ENCODE assay signal across 38 mouse cellular contexts in genomic region chr17:26861793-26862192, GRCm38 (mm10). TPM values are rescaled to one million over a fixed set of nuclear protein-coding genes. Genes with fewer than 3 reads are reported as not detected.
DNase-seq lines count a peak whose midpoint lies in the region; ATAC-seq and TF ChIP-seq lines count a peak whose summit lies in the region.
"Had no signal": no experiment of that assay in that cellular context is flagged by ENCODE, and none has a peak within 500 bp of the region (broad histone marks: within the 10 kb centered on the region; RNA-seq: fewer than 3 reads in every experiment).

No protein-coding gene starts in this region.

- H3K4me2 ChIP-seq in heart, embryonic 13.5 days = peak overlapping the region; percentile 46
- no peak overlapping the region for H3K4me2 ChIP-seq in lung, embryonic 15.5 days
- H3K4me2 ChIP-seq in stomach, embryonic 14.5 days (replicated peaks; ENCODE audit: low read depth, low read length) = no peak overlapping the region
- no peak overlapping the region for H3K4me2 ChIP-seq in stomach, postnatal 0 days (replicated peaks; ENCODE audit: low read depth)
- H3K4me2 ChIP-seq: embryonic facial prominence, embryonic 13.5 days; forebrain, embryonic 15.5 days; hindbrain, embryonic 15.5 days; limb, embryonic 15.5 days; liver, embryonic 13.5 days; midbrain, embryonic 12.5 days had no signal

- peak overlapping the region; percentile 69 for H3K9ac ChIP-seq in heart, embryonic 13.5 days
- H3K9ac ChIP-seq in lung, embryonic 15.5 days = no peak overlapping the region
- no peak overlapping the region for H3K9ac ChIP-seq in stomach, embryonic 14.5 days (replicated peaks; ENCODE audit: low read depth, low read length)
- H3K9ac ChIP-seq in stomach, postnatal 0 days (ENCODE audit: low read length) = no peak overlapping the region
- H3K9ac ChIP-seq: embryonic facial prominence, embryonic 13.5 days; forebrain, embryonic 15.5 days; hindbrain, embryonic 15.5 days; limb, embryonic 15.5 days; liver, embryonic 13.5 days; midbrain, embryonic 12.5 days had no signal

- H3K4me1 ChIP-seq in heart, embryonic 13.5 days = peaks cover 70% of the 10 kb centered on the region
- peaks cover 22% of the 10 kb centered on the region for H3K4me1 ChIP-seq in lung, embryonic 15.5 days
- H3K4me1 ChIP-seq in stomach, embryonic 14.5 days (ENCODE audit: control insufficient read depth, insufficient read depth, low read length) = no peaks in the 10 kb centered on the region
- H3K4me1 ChIP-seq in stomach, postnatal 0 days (replicated peaks; ENCODE audit: control insufficient read depth, insufficient read depth) = no peaks in the 10 kb centered on the region
- H3K4me1 ChIP-seq: embryonic facial prominence, embryonic 13.5 days; forebrain, embryonic 10.5 days; forebrain, embryonic 15.5 days; hindbrain, embryonic 10.5 days; hindbrain, embryonic 15.5 days; limb, embryonic 10.5 days; limb, embryonic 15.5 days; liver, embryonic 13.5 days; midbrain, embryonic 12.5 days had no signal

- peak overlapping the region; percentile 20; the same call in 1 of the 2 replicates for H3K27ac ChIP-seq in gastrocnemius, adult 2 months
- peak overlapping the region; percentile 92 for H3K27ac ChIP-seq in heart, embryonic 13.5 days (replicated peaks)
- H3K27ac ChIP-seq in lung, embryonic 15.5 days = peak overlapping the region; percentile 64
- H3K27ac ChIP-seq in stomach, embryonic 14.5 days (ENCODE audit: low read length) = peak overlapping the region; percentile 52; the same call in 1 of the 2 replicates
- no peak overlapping the region for H3K27ac ChIP-seq in stomach, postnatal 0 days (replicated peaks)
- H3K27ac ChIP-seq: embryonic facial prominence, embryonic 13.5 days; forebrain, embryonic 10.5 days; forebrain, embryonic 15.5 days; hindbrain, embryonic 10.5 days; hindbrain, embryonic 15.5 days; limb, embryonic 10.5 days; limb, embryonic 15.5 days; liver, embryonic 13.5 days; midbrain, embryonic 12.5 days had no signal

- no peak for DNase-seq in gastrocnemius, adult 2 months
- DNase-seq in gastrocnemius, postnatal 10 days = no peak
- DNase-seq in heart, postnatal 25 days (ENCODE audit: low spot score) = no peak
- no peak for DNase-seq in lung, postnatal 10 days
- no peak for DNase-seq in stomach, postnatal 0 days (ENCODE audit: low spot score)
- DNase-seq: cerebellum, adult 18-20 months; cerebellum, postnatal 10 days; kidney, adult 11 months; layer of hippocampus, adult 9-11 months; liver, embryonic 13.5 days; right cerebral cortex, postnatal 25 days; thymus, adult 18-20 months; thymus, postnatal 36 days had no signal

- 50% methylated on average over 4 of the region's 4 CpGs for WGBS in heart, embryonic 13.5 days
- 28% methylated on average over 4 of the region's 4 CpGs for WGBS in lung, embryonic 15.5 days
- 45% methylated on average over 4 of the region's 4 CpGs for WGBS in stomach, embryonic 14.5 days
- WGBS in stomach, postnatal 0 days = 46% methylated on average over 4 of the region's 4 CpGs

- H3K9me3 ChIP-seq in heart, embryonic 13.5 days = no peaks in the 10 kb centered on the region
- H3K9me3 ChIP-seq in lung, embryonic 15.5 days = no peaks in the 10 kb centered on the region
- H3K9me3 ChIP-seq in stomach, embryonic 14.5 days (ENCODE audit: control insufficient read depth, low read depth, low read length) = no peaks in the 10 kb centered on the region
- H3K9me3 ChIP-seq in stomach, postnatal 0 days (ENCODE audit: control insufficient read depth, low read length) = no peaks in the 10 kb centered on the region
- H3K9me3 ChIP-seq: forebrain, embryonic 15.5 days; hindbrain, embryonic 15.5 days; limb, embryonic 10.5 days; limb, embryonic 15.5 days had no signal

- peaks cover 12% of the 10 kb centered on the region for H3K27me3 ChIP-seq in heart, embryonic 13.5 days (replicated peaks)
- H3K27me3 ChIP-seq in lung, embryonic 15.5 days = peaks cover 34% of the 10 kb centered on the region
- peaks cover 21% of the 10 kb centered on the region for H3K27me3 ChIP-seq in stomach, embryonic 14.5 days (ENCODE audit: control insufficient read depth, insufficient read depth, low read length)
- peaks cover 2% of the 10 kb centered on the region; the same call in 1 of the 2 replicates for H3K27me3 ChIP-seq in stomach, postnatal 0 days (ENCODE audit: control insufficient read depth, insufficient read depth, low read length)
- H3K27me3 ChIP-seq: CH12.LX had no signal

- no peak overlapping the region for H3K4me3 ChIP-seq in gastrocnemius, adult 2 months
- H3K4me3 ChIP-seq in heart, embryonic 13.5 days = no peak overlapping the region
- H3K4me3 ChIP-seq in lung, embryonic 15.5 days = no peak overlapping the region
- H3K4me3 ChIP-seq in stomach, embryonic 14.5 days (ENCODE audit: low read depth, low read length) = no peak overlapping the region
- H3K4me3 ChIP-seq in stomach, postnatal 0 days (ENCODE audit: low read depth, low read length) = no peak overlapping the region
- H3K4me3 ChIP-seq: embryonic facial prominence, embryonic 13.5 days; forebrain, embryonic 10.5 days; forebrain, embryonic 15.5 days; hindbrain, embryonic 10.5 days; hindbrain, embryonic 15.5 days; limb, embryonic 10.5 days; limb, embryonic 15.5 days; liver, embryonic 13.5 days; midbrain, embryonic 12.5 days had no signal

- intact Hi-C loops in gastrocnemius, adult 2 months (cut with DNase I) = no loop called here
- intact Hi-C loops in heart, postnatal 25 days (cut with DNase I) = no loop called here

- no peak for ATAC-seq in heart, embryonic 13.5 days (ENCODE audit: extremely low read depth, insufficient number of reproducible peaks, low FRiP score, low TSS enrichment)
- ATAC-seq in lung, embryonic 15.5 days (ENCODE audit: borderline replicate concordance, extremely low read depth, low FRiP score, low TSS enrichment) = peak; percentile 66
- ATAC-seq in stomach, embryonic 14.5 days (ENCODE audit: insufficient number of reproducible peaks, insufficient read depth, low FRiP score, low read depth) = no peak
- ATAC-seq in stomach, postnatal 0 days (ENCODE audit: low FRiP score, low TSS enrichment) = no peak
- ATAC-seq: activated CD4-positive, CD25-positive, alpha-beta regulatory T cell, adult 4 months; forebrain, embryonic 15.5 days; inflammation-experienced regulatory T-cells, adult 6 months had no signal

- TF ChIP-seq CTCF in gastrocnemius, adult 2 months (IDR thresholded peaks at IDR 0.05) = no peak
- no peak for TF ChIP-seq CTCF in stomach, postnatal 0 days (IDR thresholded peaks at IDR 0.05; ENCODE audit: low read depth)

- TF ChIP-seq EP300 in stomach, postnatal 0 days (optimal IDR thresholded peaks at IDR 0.05) = no peak

- 0 out of 2 replicates have a peak, but pooled peaks cover 4% of the 10 kb centered on the region for H3K36me3 ChIP-seq in heart, embryonic 13.5 days
- no peaks in the 10 kb centered on the region for H3K36me3 ChIP-seq in lung, embryonic 15.5 days
- no peaks in the 10 kb centered on the region for H3K36me3 ChIP-seq in stomach, embryonic 14.5 days (ENCODE audit: control insufficient read depth, insufficient read depth, low read length)
- no peaks in the 10 kb centered on the region for H3K36me3 ChIP-seq in stomach, postnatal 0 days (ENCODE audit: control insufficient read depth, insufficient read depth, low read length)
- H3K36me3 ChIP-seq: embryonic facial prominence, embryonic 13.5 days; forebrain, embryonic 10.5 days; forebrain, embryonic 15.5 days; hindbrain, embryonic 10.5 days; hindbrain, embryonic 15.5 days; limb, embryonic 10.5 days; limb, embryonic 15.5 days; liver, embryonic 13.5 days; midbrain, embryonic 12.5 days had no signal

RNA-seq across cellular contexts. Expression of gene Nkx2-5, which starts 17.0 kb away (rescaled TPM):
- total RNA-seq in gastrocnemius, adult 2 months (2021) = not detected
- total RNA-seq in gastrocnemius, postnatal 10 days (2021) = not detected
- 136 and 142 TPM in 2 replicates for polyA plus RNA-seq in heart, embryonic 13.5 days (2015; fragmentation: Nextera tagmentation; extraction: Ambion mirVana)
- 10 to 100 TPM; 79.5 to 91.8 TPM for total RNA-seq in heart, postnatal 25 days (2021)
- polyA plus RNA-seq in lung, embryonic 15.5 days (2015; fragmentation: Nextera tagmentation; extraction: Ambion mirVana) = 2.4 and 4.6 TPM in 2 replicates
- polyA plus RNA-seq in stomach, embryonic 14.5 days (2014; fragmentation: Nextera tagmentation; extraction: Ambion mirVana) = 6.4 and 8.1 TPM in 2 replicates
- polyA plus RNA-seq in stomach, postnatal 0 days (2015; fragmentation: Nextera tagmentation; extraction: Ambion mirVana) = 0.17 and 0.91 TPM in 2 replicates
- total RNA-seq: adrenal gland, adult 2 months; adrenal gland, postnatal 36 days; CH12.LX; common myeloid progenitor, adult 5-6 weeks; gastrocnemius, adult 18-20 months; gastrocnemius, postnatal 4 days; left cerebral cortex, postnatal 10 days; megakaryocyte, adult 5-6 weeks; neutrophil, adult 5-6 weeks had no signal
- polyA plus RNA-seq: activated CD4-positive, CD25-positive, alpha-beta regulatory T cell, adult 4 months; brain, embryonic 14.5 days; forebrain, embryonic 10.5 days; forebrain, embryonic 15.5 days; frontal cortex, adult 2 months; hindbrain, embryonic 10.5 days; inflammation-experienced regulatory T-cells, adult 6 months; kidney, embryonic 14.5 days; limb, embryonic 15.5 days; liver, embryonic 13.5 days; midbrain, embryonic 12.5 days had no signal

RNA-seq across cellular contexts. Expression of gene Kifc5b, which starts 55.1 kb away (rescaled TPM):
- total RNA-seq in gastrocnemius, adult 2 months (2021) = under 1 TPM; 0.18 to 0.64 TPM
- total RNA-seq in gastrocnemius, postnatal 10 days (2021) = 1 to 10 TPM; 2.5 to 4.1 TPM
- polyA plus RNA-seq in heart, embryonic 13.5 days (2015; fragmentation: Nextera tagmentation; extraction: Ambion mirVana) = 6.3 and 7.0 TPM in 2 replicates
- total RNA-seq in heart, postnatal 25 days (2021) = under 1 TPM; 0.44 to 0.48 TPM
- 8.0 and 9.8 TPM in 2 replicates for polyA plus RNA-seq in lung, embryonic 15.5 days (2015; fragmentation: Nextera tagmentation; extraction: Ambion mirVana)
- 7.1 and 8.2 TPM in 2 replicates for polyA plus RNA-seq in stomach, embryonic 14.5 days (2014; fragmentation: Nextera tagmentation; extraction: Ambion mirVana)
- polyA plus RNA-seq in stomach, postnatal 0 days (2015; fragmentation: Nextera tagmentation; extraction: Ambion mirVana) = 1.5 and 1.6 TPM in 2 replicates

Comparison
In these comparisons a context has a peak if more than half of its experiments do, and no peak if none do; other contexts are left out.
1. RNA of gene Nkx2-5, which starts 17.0 kb away (polyA plus RNA-seq): 136 to 142 TPM in heart, embryonic 13.5 days; 6.4 to 8.1 TPM in stomach, embryonic 14.5 days, 2.4 to 4.6 TPM in lung, embryonic 15.5 days and 0.17 to 0.91 TPM in stomach, postnatal 0 days; every median in the first group is over 10 times any median in the second.